Mouse (Mus musculus): ENCODE data around the gene 9930021J03Rik.

- TF ChIP-seq POLR2A (IDR thresholded peaks at IDR 0.05; ENCODE audit: insufficient read depth, low read depth, low read length) (no peak), CTCF (IDR thresholded peaks at IDR 0.05; ENCODE audit: insufficient read depth, low read depth, low read length) (no peak)
Observed at GRCm38 (mm10) chr19:29824034-29824700, 18.4 kb upstream of the 9930021J03Rik start.

Measured in olfactory bulb, adult 2 months (tissue).